Mouse (Mus musculus): ENCODE measurements at regions not wholly inside any gene's neighbourhood (a gene's known extent, or its start where the extent isn't known, plus 50 kb on each side); places are given as distances from the start of the nearest gene placed in this dataset.

DNA sequence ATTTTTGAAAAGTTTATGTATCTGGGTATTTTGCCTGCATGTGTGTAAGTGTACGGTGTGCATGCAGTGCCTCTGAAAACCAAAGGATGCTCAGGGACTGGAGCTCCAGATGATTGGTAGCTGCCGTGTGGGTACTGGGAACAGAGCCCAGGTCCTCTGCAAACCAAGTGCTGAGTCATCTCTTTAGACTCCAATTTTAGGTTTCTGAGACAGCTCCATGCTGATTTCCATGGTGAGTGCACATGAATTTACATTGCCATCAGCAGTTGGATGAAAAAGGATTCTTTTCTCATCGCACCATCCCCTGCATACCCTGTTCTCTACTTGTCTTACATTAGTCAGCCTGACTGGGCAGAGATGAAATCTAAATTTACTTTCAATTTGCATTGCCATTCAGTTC, 122.1 kb upstream of the Otogl start:
- DNase-seq (ENCODE audit: low spot score in 2 of 2), result no peak

DNA sequence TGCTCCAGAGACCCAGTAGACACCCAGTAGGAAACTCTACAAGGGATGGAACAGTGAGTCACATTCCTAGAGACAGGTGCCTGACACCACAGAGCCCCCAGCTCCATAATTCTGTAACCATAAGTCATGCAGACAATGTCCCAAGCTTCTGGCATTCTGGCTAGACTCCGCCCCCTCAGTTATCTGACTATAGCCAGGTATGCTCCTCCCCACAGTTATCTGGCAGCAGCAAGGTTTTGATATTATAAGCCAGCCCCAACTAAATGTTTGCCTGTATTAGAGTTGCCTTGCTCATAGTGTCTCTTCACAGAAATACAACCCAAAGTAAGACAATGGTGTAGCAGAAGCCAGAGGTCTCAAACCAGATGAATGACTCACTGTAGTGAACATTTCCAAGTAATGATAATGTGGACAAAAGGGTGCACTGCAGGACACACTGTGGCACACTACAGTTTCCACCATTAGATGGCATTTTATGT, 121.4 kb upstream of the Otogl start:
- no peak for DNase-seq (ENCODE audit: low spot score in 2 of 2)

DNA sequence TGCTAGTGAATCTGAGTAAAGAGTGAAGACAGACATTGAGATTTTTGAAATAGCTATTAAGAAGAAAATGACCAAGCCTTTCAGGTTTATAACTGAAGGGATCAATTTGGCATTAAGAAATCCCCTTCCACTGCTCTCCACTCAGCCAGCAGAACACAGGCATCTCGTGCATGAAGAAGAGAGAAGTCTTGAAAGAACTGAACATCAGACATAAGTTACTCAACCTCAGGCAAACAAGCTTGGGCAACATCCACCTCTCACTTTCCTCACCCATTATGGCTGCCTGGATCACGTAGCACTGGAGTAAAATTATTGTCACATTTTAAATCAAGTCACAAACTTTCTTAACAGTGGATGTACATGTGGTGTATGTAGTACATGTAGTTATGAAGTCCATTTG, 115.6 kb upstream of the Otogl start:
- DNase-seq (ENCODE audit: low spot score in 2 of 2), result no peak

DNA sequence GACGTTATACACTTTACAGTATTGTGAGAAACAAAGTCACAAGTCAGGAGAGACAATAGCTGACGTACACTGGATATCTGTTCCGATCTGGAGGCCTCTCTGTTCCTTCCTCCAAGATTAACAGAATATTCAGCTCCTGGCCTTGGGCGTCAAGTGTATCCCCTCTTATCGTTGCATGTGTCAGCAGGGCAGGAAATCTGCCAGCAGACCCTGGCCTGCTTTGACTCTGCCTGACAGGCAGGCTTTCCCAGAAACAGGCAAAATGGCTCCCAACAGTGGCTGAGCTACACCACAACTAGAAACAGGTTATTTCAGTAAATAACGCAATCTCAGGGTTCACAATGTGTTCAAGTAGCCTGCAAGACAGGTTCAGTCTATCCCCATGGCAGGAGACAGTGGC, 112.3 kb upstream of the Otogl start:
- DNase-seq (ENCODE audit: low spot score in 2 of 2), result no peak

DNA sequence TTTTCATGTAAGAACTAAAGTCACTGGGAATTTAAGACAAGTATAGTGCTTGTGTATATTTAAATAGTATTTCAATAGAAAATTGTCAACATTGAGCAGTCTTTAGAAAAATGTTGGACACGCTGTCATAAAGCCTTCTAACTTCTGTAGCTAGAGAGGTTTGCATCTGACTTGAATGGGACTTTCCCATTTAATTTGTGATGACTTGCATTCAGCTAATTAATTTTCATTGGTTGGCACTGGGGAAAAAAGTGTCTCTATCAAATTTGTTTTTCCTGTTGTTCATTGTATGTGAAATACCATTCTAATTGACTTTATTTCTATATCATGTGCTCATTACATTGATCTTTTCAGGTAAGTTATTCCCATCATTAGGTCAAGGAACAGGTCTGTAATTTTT, 104.6 kb upstream of the Otogl start:
- DNase-seq (ENCODE audit: low spot score in 2 of 2), result no peak

DNA sequence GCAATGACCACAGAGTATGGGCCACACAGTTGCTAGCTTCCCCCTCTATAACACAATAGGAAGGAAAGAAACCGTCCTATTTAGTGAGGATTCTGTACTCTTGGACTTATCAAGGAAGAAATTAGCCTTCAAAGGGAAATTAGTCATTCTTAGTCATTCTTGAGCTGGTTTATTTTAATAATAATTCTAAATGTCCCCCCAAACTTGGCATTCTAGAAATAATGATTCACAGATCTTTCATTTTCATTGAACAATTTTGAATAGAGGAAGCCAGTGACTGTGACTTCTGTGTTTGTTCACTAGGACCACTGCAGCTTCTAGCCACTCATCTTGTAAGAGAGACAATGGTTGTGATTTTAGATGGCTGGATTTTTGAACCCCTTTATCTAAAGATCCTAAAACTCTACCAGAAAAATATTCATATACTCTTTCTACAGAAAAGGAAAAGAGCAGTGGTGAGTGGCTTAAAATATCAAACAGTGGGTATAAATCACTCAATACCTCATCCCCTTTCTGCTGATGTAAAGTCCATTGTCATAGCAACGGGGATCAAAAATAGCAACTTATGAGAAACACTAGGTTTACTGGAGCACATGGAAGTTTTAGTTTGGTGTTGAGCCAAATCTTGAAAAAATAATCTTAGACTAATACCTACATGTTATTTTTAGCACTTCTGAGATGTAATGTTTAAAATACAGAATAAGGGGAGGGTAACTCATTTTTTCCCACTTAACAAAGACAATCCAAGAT, 83.1 kb upstream of the Otogl start:
- DNase-seq (ENCODE audit: low spot score in 2 of 2), result no peak

DNA sequence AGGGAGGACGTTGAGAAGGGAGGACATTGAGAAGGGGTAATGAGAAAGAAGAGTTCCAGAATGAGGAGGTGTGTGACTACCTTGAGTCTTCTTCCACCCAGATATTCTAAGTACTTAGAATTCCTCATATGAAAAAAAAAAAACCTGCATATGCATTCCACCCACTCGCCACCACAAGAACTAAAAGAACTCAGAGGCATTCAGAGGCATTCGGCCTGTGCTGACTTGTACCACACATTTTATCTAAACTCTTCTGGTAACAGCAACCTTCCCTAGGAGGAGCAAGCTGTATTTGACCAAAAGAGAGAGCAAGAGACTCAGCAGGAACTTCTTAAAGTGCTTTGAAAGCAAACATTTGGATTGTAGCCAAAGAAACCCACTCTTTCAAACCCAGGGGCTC, 80.7 kb upstream of the Otogl start:
- no peak for DNase-seq (ENCODE audit: low spot score in 2 of 2)

DNA sequence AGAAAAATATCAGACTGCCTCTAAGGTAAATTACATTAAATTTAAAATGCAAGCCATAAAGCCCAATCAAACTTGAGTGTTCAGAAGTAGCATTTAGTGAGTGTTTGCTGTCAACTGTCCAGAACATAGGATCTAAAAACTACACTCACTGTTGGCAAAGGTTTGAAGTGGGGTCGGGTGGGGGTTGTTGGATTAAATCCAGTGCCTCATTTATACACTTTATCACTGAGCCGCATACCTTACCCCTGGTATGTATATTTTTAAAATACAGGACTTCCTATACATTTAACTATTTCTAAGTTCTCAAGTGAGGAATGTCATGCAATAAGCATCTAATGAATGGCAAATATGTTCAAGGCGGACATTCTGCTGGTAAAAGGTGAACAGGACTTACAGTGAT, 78.6 kb upstream of the Otogl start:
- no peak for DNase-seq (ENCODE audit: low spot score in 2 of 2)

DNA sequence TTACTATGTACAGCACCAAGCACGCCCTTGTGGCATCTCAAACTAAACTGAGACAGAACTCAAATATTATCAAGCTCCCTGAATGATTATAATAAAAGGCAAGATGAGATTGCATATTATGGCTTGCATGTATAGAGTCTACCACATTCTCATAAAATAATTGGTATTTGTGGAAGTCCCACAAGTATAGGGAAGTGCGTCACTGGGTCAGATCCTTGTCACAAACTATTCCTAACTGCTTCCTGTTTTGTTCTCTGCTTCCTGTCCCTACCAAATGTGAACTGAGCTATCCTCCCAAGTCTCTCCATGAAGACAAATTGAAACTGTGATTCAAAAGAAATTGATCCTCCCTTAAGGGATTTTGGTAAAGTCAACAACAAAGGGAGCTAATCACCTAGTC, 78.0 kb upstream of the Otogl start:
- no peak for DNase-seq (ENCODE audit: low spot score in 2 of 2)

DNA sequence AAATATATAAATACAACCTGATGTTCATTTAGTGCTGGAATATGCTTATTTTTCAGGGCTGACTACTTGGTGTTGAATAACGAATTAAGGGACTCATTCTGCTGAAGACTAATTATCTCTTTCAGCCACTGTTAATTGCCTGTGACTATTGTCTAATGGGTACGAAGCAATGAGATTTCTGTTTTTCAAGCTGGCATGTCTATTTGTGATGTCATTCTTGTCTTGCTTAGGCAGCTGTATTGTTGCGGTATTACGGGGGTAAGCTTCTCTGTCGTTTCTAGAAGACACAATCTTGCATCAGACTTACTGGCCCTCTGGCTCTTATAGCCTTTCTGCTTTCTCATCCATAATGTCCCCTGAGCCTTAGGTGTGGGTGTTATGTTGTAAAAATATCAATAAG, 70.7 kb upstream of the Otogl start:
- DNase-seq (ENCODE audit: low spot score in 2 of 2), result no peak

DNA sequence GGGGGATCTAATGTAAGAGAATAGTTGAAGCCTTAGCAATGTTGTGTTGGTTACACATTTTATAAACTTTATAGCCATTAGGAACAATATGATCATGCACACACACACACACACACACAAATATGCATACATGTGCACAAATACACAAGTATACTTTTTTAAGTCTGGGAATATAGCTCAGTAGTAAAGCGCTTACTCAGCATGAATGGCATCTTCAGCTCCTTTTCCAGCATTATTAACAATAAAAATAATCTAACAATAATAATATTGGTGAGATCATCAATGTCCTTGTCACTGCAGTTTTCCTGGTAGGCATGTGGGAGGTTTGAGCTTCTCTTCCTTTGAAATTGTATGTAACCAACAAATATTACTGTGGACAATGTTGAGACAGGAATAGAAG, 70.1 kb upstream of the Otogl start:
- no peak for DNase-seq (ENCODE audit: low spot score in 2 of 2)

DNA sequence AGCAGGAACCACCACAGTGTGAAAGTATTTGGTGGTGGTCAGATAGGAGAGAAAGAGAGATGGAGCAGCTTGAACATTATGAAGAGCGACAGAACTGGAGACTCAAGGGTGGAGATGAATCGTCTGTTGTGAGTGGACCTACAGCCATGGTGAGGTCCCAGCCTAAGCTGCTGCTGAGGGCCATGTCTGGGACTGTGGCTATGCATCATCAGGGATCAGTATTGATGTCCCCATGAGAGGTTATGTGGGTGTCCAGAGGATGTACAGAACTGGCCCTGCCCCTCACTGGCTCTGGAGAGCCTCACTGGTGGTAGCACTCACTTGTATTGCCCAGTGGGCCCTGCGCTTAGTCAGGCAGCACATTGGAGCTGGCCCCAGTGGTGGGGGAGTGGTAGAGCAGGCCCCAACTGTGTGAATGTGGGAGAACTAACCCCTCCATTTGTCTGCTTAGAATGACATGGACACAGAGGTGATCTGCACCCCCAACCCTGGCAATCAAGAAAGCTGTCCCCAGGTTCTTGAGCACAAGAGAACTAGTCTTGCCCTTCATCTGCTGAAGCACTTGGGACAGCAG, 64.5 kb upstream of the Otogl start:
- DNase-seq (ENCODE audit: low spot score in 2 of 2), result no peak

DNA sequence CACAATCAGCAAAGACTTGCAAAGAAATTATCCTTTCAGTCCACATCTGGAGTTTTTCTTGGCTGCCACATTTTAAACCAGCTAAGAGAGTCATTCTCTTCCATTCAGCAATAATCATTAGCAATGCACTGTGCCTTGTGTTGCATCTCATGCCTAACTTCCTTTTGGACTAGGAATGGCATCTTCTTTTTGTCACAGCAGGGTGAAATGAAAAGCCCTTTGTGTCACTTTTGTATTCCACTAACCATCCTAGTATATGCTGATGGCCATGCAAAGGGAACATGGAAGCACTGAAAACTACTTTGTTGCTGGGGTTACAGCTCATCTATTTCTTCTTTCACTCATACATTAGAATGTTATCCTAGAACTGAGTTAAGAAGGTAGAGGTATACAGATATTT, 59.8 kb upstream of the Otogl start:
- DNase-seq (ENCODE audit: low spot score in 2 of 2), result no peak

DNA sequence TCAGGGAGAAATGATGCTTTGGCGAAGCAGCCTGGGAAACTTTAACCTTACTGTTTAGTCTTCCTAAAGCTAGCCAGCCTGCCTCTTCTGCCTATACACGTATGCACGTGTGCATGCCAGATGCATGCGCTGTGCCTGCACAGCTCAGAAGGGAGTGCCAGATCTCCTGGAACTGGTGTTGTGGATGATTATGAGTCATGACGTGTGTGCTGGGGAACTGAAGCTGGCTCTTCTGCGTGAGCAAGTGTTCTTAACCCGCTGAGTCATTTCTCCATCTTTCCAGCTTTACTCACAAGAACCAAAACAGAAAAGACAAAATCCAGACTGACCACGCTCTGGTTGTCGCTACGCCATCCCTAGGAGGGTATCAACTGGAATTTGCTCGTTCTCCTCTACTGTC, 55.1 kb upstream of the Otogl start:
- peak in 1 of 2 experiments; percentile 21 for DNase-seq (ENCODE audit: low spot score in 2 of 2)

DNA sequence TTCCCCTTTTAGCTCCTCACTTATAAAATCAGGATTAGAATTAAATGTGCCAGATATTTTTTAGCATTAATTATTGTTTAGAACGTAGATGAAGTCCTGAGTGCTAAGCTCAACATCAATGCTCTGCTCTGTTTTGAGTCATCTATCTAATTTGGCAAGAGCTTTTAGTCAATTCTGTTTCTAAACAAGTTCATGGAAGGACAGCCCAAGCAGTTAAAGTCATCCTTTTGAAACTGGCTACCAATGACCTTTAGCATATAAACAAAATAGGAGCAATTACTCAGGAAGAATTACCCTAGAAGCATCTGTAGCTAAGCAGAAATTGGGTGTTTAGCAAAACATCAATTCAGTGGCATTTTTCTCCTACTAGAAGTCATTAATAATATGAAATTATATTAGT, 52.1 kb upstream of the Otogl start:
- no peak for DNase-seq (ENCODE audit: low spot score in 2 of 2)

DNA sequence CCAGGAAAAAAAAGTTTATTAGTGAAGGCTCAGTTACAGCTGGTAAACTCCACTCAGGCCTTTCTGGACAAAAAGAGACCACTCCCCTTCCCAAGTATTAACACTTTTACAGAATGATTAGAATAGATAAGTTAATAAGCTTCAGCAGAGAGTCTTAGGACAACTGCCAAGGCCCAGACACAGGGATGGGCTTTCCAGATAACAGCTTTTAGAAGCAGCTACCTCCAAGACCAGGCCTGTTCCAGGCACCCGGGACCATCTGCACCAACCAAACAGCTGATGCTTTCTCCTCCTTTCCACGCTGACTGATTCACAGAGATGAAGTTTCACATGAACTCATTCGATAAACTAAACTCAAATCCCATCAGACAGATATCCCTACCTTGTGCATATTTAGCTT, 50.2 kb upstream of the Otogl start:
- no peak for DNase-seq (ENCODE audit: low spot score in 2 of 2)
